Mouse (Mus musculus) thymus, postnatal 10 days (tissue): ENCODE results near the gene Tnnt1.

ENCODE experiments used
- DNase-seq, 2 experiments: peaks; one replicate each; pipeline ENCODE4 v3.0.0; 2021; ENCODE audit warnings: low spot score in 2 of 2

The Tnnt1 gene

GRCm38 (mm10) chr7:4521231-4522003, 5.2 kb upstream of the Tnnt1 start:
- peak in 1 of 2 experiments; percentile 39 for DNase-seq

GRCm38 (mm10) chr7:4518487-4518886, 2.3 kb upstream of the Tnnt1 start:
- DNase-seq = no peak

- DNase-seq = no peak
These were observed 329 bp downstream of the Tnnt1 start for GRCm38 (mm10) chr7:4515853-4516252.

- no peak for DNase-seq
These were observed 2.1 kb downstream of the Tnnt1 start for GRCm38 (mm10) chr7:4513829-4514712.

- DNase-seq = peak in 1 of 2 experiments; percentile 55
These were observed 2.9 kb downstream of the Tnnt1 start for GRCm38 (mm10) chr7:4513236-4513635.

- no peak for DNase-seq
These were observed 4.5 kb downstream of the Tnnt1 start for GRCm38 (mm10) chr7:4511489-4512224.

- DNase-seq = peak; percentile 75 to 85
These were observed 6.1 kb downstream of the Tnnt1 start for GRCm38 (mm10) chr7:4509863-4510608.

GRCm38 (mm10) chr7:4508739-4509116, 7.5 kb downstream of the Tnnt1 start:
- no peak for DNase-seq

GRCm38 (mm10) chr7:4508062-4508738, 8.0 kb downstream of the Tnnt1 start:
- no peak for DNase-seq

GRCm38 (mm10) chr7:4507220-4507619, 9.0 kb downstream of the Tnnt1 start:
- DNase-seq = no peak

GRCm38 (mm10) chr7:4504646-4505435, 11.3 kb downstream of the Tnnt1 start:
- no peak for DNase-seq

- no peak for DNase-seq
These were observed 12.3 kb downstream of the Tnnt1 start for GRCm38 (mm10) chr7:4503858-4504257.

GRCm38 (mm10) chr7:4503100-4503499, 13.1 kb downstream of the Tnnt1 start:
- no peak for DNase-seq

- DNase-seq = no peak
These were observed 13.6 kb downstream of the Tnnt1 start for GRCm38 (mm10) chr7:4502421-4503090.

GRCm38 (mm10) chr7:4501558-4502397, 14.4 kb downstream of the Tnnt1 start, which contains the start of gene Ppp1r12c:
Gene Ppp1r12c, minus strand, starts transcription at chr7:4501680.
- DNase-seq = peak; percentile 92 to 93

- DNase-seq = peak; percentile 43 to 58
These were observed 15.2 kb downstream of the Tnnt1 start for GRCm38 (mm10) chr7:4500892-4501471.

GRCm38 (mm10) chr7:4499034-4499433, 17.1 kb downstream of the Tnnt1 start:
- DNase-seq = no peak

GRCm38 (mm10) chr7:4498251-4498650, 17.9 kb downstream of the Tnnt1 start:
- DNase-seq = no peak
